Mouse (Mus musculus): ENCODE results near the gene 9530003J23Rik.

DNA sequence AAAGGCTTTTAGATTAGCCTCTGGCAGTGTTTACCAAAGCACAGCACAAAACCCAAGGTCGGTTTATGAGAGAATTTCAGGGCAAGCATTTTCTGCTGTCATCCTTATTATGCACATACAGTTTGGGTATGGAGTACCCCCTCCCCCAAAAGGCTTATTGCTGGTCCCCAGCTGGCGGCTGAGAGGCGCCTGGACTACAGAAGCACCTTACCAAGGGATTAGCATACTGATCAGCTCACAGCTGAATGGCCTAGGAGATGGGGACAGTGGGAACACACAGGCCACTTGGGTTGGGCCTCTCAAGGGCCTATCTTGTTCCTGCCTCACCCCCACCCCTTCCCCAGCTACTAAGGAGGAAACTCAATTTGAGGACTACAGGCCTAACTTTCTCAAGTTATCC, 15.7 kb downstream of the 9530003J23Rik start:
- no peak for TF ChIP-seq EP300 (optimal IDR thresholded peaks at IDR 0.05)
- TF ChIP-seq CTCF (IDR thresholded peaks at IDR 0.05; ENCODE audit: low read depth) = no peak

Data from stomach, postnatal 0 days (tissue).